Mouse (Mus musculus) embryonic fibroblast, embryonic 13.5 days (primary cell): ENCODE data around the gene E2f8.

ENCODE experiments used
- CTCF ChIP-seq: IDR thresholded peaks from 2 replicates; pipeline ENCODE4 v1.5.1; 2011; ENCODE audit warnings: mild to moderate bottlenecking, control low read depth, low read length, moderate library complexity, borderline replicate concordance; ENCODE audit not compliant: insufficient read depth
- POLR2A ChIP-seq: IDR thresholded peaks from 2 replicates; pipeline ENCODE4 v1.6.1; 2011; ENCODE audit warnings: low read depth, mild to moderate bottlenecking, control low read depth, low read length, moderate library complexity

- TF ChIP-seq POLR2A, result no peak
- no peak for TF ChIP-seq CTCF
These were observed 33.5 kb upstream of the E2f8 start for GRCm38 (mm10) chr7:48914630-48915506.
